Mouse (Mus musculus) ovary, postnatal 14 days (tissue): ENCODE measurements around the gene Il4ra.

ENCODE experiments used
- DNase-seq: peaks from one replicate; pipeline ENCODE4 v3.0.0; 2022; ENCODE audit warnings: low spot score

Il4ra gene

DNA sequence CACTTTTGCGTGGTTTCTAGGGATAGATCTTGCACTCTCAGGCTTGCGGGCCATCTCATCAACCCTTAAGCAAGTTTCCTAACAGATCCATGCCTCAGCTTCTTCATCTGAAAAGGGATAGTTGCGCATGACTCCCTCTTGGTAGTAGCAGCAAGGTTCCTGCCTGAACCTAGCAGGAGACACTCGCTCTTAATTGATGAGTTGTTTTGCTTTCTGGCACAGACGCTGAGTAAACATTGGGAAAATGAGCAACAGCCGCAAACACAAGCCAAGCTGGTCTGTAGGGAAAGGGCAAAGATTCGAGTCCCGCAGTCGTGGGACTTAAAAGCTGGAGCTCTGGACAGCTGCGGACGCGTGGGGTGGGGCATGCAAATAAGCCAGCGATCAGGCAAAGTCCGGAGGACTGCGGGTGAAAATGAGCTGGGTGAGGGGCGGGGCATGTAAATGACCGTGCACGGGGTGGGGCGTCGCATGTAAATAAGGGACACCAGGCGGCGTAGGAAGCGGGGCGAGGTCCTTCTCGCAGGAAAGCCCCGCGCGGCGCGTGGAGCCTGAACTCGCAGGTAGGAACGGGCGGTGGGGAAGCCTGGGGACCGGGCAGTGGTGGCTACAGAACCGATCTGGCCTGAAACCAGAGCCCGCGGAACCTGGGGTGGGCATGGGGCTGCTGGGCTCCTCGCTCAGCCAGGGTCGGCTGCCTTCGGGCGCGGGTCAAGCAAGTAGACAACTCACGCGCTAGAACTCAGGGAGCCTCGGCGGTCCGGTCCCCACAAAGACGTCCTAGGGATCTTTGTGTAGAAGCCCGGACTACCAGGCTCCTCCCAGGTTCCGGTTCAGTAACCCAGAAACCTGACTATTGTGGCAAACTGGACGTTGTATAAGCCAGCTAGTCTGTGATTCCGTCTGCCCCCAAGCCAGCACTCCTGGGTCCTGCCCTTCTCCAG lies at the start of gene Il4ra:
Gene Il4ra, plus strand, starts transcription at position 355 of the 944 bp plus-strand sequence.
- DNase-seq, result peak; percentile 73

DNA sequence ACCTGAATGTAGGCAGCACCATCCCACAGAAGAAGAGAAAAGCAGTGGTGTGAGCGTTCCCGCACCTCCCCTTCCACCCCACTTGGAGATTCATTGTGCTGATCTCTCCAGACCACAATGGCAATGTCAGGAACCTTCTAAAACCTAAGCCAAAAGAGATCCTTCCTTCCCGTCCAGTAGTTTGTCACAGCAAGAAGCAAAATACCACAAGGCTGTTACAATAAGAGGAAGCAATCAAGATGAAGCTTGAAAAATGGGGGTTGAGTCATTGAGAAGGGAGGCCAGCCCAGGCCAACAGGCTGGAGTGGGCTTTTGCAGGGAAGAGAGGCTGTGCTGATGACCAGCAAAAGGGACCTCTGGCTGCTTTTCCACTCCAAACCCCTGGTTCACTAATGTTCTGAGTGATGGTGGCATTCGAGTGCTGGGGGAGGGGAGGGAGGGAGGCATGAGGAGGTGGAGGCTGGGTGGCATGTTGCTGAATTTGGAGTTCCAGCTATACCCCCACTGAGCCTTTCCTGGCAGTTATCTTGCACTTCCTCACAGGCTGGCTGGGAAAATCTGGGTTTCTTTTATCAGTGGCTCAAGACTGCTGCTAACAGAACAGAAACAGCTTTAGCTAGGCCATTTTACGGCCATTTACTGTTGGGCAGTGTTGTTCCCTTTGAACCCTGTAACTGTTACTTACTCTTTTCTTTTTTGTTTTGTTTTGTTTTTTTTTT lies 48.4 kb upstream of the Il4ra start:
- DNase-seq, result no peak

DNA sequence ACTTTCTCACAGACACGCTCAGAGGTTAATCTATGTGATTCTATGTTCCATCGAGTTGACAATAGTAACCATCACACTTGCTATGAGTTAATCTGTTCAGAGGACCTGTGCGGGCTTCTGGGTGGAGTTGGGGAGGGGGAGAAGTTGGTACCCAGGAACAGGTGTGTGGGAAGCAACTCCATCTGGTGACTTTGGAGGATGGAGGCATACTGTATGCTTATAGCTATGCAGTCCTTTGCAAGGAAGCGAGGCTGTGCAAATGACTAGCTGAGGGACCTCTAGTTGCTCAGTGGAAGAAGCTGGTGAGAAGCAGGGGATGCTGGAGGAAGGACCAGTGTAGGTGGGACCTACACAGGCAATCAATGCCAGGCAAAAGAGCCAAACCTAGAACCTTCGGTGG lies 47.3 kb upstream of the Il4ra start:
- DNase-seq, result no peak

DNA sequence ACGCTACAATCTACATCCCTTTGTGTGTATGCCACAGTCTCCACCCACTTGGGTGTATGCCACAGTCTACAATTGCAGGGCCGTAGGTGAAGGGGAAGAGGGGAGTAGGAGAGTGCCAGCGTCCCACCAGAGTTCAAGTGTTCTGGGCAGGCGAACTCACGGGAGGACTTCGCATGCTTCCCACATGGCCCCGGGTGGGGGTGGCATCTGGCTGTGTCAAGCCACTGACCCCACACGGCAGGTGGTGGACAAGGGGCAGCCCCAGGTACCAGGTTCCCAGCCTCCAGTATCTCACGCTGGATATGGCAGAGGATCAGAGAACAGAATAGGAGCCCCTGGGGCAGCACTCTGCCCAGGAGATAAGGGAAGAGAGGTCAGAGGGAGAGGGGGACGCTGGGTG lies 46.4 kb upstream of the Il4ra start:
- DNase-seq, result no peak

DNA sequence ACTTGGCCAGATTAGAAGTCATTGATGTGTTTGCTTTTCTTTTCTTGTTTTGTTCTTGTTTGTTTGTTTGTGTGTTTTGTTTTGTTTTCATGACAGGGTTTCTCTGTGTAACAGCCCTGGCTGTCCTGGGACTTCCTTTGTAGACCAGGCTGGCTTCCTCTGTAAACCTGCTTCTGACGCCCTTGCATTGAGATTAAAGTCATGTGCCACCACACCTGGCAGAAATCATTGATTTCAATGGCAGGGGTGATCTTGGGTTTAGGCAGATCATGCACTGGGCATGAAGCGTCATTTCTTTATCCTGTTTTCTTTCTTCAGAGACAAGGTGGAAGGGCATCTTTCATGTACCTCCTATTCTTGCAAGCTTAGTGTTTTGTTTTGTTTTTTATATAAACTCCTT lies 44.6 kb upstream of the Il4ra start:
- no peak for DNase-seq

DNA sequence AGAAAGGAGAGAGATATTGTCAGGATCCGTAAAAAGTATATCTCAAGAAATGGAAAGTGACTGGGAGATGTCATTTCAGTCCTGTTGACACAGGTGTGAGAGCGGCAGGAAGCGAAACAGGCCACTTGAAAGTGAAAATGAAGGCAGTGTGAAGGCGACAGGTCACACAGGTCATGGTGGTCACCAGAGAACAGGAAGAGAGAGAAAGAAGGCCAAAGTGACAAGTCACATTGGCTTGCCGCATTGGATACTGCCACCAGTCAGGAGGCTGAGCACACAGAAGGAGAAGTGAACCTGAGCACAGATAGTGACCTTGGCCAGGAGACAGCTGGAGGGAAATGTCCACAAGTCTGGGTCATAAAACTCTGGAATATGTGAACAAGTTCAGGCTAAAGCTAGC lies 40.5 kb upstream of the Il4ra start:
- no peak for DNase-seq

DNA sequence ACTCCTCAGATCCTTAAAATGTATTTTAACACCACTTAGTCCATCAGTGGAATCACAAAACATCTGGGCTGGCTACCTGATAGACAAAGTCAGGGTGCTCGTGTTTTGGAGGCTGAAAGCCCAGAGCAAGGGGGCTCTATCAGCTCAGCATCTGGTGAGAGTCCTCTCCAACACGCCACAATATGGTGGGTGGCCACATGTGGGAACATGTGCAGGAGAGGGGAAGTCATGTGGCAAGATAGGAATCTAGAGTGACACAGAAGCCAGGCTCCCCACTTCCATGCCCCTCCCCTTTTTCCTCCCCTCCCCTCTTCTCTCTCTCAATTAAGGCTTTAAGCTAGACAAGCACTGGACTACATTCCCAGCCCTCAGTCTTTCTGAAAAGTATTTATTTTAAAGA lies 40.1 kb upstream of the Il4ra start:
- DNase-seq, result no peak

DNA sequence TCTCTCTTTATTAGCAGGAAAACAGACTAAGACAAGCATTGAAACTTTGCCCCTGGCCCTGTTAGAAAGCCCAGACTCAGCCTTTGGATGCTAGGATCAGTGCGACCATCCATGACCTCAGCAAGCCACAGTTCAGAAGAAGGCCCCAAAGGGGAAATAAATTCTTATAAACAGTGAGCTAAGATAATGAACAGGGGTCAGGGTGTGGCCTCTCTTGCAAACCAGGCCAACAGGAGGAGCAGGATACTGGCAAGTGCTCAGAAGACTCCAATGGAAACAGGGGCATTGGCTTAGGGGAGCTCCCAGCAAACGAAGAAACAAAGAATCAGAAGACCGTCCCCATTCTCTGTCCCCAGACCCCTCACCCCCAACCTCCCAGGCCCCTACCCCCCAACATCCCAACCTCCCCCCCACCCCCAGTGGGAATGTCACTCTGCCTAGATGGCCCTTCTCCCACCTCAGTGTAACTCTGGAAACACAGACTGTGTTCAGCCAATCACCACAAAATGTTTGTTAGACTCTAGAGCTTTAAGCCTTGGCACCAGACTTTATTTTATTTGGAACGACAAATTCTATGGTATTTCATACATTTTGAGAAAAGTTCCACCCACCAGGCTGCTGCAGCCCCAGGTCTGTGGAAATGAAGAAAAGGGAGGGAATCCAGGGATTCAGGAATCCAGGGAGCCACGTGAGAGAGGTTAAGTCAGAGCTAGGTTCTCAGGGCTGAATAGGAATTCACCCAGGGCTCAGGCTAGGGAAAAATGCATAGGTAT lies 36.7 kb upstream of the Il4ra start:
- DNase-seq, result no peak

DNA sequence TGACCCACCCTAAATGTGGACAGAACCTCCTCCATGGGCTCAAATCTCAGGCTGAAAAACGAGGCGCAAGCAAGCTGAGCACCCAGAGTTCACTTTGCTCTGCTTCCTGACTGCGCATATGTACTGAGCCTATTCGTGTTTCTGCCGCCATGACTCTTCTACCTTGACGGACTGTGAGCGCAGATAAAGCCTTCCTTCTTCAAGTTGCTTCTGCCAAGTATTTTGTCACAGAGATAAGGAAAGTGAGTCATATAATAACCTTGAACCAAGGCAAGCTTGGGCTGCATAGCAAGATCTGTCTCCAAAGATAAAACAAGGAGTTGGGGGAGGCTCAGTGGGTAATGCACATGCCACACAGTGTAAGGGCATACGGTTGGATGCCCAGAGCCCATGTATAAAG lies 35.2 kb upstream of the Il4ra start:
- no peak for DNase-seq

DNA sequence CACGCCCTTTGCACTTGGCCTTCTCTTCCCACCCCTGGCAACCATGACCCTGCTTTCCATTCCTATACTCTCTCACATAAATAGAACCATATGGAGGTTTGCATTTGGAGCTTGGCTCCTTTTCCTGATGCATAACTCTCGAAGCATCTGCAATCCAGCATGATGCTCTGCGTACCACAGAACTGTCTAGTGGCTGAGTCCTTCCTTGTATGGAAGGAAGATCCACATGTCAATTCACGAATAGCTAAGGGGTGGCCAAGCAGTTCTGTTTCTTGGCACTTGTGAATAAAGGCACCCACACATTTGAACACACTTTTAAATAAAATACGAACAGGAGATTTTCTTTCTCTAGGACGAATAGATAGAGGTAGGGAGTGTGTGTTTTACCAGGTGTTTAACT lies 34.5 kb upstream of the Il4ra start:
- no peak for DNase-seq

DNA sequence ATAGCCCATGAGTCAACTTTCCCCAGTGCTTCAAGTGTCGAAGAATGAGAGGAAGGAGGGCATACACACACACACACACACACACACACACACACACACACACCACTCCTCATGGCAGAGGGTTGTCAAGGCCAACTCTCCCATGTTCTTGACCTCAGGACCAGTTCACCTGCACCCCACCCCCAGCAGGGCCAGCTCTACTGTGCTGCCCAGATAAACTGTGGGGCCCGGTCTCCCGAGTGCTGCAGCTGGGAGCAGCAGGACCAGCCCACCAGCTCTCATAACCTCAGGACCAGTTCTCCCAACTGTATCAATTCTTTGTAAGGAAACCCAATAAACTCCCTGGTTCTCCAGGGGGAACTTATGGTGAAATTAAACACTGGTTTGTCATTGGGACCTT lies 32.2 kb upstream of the Il4ra start:
- DNase-seq, result no peak

DNA sequence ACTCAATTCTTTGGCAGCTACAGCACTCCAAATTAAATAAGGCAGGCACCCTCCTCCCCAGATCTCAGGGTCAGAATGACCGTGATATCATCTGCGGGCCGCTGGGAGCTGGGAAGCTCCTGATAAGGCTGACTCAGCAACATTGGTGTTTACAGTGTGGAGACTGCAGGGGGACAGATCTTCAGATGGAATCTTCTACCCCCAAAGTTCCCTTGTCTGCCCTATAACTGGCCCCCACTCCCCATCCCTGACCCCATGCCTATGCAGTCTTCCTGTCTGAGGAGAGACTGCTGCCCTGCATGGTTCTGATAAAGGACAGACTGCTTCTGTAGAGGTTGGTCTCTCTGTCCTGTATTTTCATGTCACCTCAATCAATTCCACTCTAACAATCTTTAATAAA lies 28.9 kb upstream of the Il4ra start:
- no peak for DNase-seq

DNA sequence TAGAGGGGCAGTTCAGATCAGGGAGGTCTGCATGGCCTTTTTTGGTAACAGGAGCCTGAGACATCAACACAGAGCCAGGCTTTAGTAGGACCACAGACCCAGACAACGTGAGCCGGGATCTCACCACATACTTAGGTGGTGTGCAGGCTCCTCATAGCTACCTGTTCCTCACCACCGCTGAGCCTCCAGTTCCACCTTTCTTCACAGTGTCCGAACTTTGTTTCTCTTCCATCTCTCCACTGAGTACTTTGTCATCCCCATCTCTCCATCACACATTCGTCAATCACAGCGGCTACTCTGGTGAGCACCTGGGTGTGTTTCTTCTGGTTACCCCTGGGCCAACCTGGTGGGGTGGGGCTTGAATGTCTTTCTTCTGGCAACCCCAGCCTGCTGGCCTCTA lies 24.7 kb upstream of the Il4ra start:
- no peak for DNase-seq

DNA sequence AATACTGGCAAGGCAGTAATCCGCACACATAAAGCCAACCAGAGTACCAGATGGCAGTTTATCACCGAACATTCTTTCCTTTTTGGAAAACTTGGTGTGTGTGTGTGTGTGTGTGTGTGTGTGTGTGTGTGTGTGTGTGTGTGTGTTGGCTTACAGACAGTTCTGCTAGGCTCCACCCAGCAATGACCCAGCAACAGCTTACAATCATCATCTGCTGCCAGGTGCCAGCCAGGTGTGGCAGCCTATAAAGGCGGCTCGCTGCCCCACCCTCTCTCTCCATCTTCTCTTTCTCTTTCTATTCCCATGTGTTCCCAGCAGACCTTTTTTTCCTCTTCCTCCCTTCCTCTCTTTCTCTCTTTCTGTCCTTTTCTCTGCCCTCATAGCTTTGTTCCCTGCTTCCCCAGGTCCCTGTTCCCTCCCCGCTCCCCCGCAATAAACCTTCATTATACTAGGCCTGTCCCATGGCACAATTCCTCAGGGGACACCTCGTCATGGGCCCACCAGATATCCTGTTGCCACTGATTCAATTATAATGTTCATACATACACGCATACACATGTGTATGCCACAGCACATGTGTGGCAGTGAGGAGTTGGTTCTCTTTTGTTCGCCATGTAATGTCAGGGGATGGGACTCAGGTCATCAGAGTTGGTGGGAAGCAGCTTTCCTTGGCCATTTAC lies 23.9 kb upstream of the Il4ra start:
- no peak for DNase-seq

DNA sequence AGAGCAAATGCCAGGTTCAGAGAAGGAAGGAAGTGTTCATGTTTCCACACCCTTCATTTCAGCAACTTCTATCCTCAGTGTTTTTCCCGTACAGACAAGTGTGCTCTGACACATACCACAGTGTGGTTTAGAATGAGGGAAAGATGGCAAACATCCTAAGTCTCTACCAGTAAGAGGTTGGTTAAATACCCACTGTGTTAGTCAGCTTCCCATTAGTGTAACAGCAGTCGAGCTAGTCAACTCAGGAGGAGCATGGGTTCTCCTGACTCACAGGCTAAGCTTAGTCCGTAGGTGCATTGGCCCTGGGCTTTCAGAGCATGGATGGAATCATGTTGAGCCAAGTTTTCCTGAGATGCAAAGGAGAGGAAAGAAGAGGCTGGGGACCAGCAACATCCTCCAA lies 12.6 kb upstream of the Il4ra start:
- no peak for DNase-seq

DNA sequence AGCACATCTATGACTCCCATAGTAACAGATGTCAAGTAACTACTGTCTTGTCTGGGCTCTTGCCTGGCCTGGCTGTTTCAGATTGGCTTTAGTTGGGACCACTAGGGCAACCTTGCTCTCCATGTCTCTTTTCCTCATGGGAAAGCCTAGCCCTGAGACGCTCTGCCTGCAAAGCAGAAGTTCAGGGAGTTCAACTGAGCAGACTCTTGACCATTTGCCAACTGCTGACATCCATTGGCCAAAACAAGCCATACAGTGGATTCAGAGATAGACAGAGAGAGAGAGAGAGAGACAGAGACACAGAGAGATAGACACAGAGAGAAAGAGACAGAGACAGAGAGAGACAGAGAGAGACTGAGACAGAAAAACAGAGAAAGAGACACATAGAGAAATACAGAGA lies 10.9 kb upstream of the Il4ra start:
- DNase-seq, result no peak

DNA sequence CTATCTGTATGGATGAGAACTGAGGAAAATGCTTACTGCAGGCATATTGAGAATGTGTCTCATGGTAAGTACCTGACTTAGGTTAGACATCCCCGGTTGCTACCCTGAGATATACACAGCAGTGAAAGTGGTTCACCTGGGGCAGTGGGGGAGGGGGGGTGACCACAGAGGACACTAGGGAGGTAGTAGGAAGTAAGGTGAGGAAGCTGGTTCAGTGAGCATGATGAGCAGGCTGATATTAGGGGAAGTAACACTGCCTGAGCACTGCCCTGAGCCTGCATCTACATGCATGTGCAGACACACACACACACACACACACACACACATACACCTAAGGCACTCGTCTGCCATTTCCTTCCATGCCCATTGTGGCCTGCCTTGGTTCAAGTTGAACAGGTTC lies 10.1 kb upstream of the Il4ra start:
- DNase-seq, result no peak

DNA sequence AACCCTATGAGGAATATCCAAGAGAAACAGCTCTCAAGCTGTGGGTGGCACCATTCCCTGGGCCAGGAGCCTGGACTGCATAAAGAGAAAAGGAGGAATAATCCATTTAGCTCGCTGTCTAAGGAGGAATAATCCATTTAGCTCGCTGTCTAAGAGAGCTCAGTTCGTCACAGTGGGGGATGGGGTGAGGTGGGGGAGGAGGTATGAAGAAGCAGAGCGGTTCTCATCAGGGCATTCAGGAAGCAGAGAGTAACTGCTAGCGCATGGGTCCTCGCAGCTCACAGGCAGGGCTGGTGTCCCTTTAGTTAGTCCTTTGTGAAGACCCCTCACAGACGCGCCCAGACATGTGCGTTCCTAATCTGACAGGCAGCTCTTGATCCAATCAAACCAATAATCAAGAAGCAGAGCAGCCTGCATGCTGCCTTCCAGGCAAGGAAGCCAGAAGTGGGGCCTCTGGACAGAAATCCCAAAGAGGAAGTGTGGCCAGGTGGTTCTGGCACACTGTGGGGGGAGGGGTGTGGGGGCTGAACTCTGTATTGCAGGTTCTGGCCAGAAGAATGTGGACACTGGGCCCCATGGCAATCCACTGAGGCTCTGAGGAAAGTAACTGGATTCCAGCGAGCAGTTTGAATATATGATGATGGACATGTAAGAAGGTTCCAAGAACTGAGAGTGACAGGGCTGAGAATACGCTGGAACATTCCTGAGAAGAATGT lies 9.4 kb upstream of the Il4ra start:
- DNase-seq, result no peak

DNA sequence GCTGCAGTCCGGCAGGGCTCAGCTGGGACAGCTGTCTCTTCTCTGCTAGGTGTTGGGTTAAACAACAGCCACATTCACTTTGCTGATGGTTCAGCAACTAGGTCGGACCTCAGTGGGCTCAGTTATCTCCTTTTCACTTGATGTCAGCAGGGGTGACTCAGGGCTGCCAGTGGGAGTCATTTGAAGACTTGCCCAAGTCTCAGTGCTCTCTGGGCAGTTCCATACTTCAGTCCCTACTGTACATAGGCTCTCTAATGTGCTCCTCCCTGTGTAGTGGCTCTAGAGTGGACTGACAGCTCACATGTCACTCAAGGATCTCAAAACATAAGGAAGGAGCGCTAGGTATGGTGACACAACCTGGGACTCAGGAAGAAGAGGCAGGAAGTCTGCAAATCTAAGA lies 8.4 kb upstream of the Il4ra start:
- DNase-seq, result no peak

DNA sequence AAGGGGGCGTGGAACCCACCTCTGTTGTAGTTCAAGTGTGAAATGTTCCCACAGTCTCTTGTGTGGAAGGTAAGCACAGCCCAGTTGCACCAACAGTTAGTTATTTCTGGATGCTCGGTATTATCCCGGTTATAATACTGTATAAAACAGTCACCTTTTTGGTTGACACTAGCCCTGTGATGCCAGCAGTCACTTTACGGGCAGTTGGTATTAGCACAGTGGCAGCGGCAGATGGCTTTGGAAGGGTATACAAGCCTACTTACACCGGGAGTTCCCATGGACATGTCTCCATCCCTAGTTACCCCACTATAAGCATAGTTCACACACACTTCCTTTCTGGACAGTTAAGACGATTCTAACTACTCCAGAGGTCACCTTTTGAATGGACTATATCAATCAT lies 6.6 kb upstream of the Il4ra start:
- no peak for DNase-seq

DNA sequence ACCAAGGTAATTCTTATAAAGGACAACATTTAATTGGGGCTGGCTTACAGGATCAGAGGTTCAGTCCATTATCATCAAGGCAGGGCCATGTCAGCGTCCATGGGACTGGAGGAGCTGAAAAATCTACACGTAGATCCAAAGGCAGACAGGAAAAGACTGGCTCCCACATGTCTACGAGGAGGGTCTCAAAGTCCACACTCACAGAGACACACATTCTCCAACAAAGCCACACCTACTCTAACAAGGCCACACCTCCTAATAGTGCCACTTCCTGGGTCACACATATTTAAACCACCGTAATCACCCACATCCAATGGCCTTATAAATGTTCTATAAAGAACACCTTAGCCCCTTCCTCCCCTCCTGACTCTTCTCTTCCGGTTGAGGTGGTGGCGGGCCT lies 5.2 kb upstream of the Il4ra start:
- no peak for DNase-seq

DNA sequence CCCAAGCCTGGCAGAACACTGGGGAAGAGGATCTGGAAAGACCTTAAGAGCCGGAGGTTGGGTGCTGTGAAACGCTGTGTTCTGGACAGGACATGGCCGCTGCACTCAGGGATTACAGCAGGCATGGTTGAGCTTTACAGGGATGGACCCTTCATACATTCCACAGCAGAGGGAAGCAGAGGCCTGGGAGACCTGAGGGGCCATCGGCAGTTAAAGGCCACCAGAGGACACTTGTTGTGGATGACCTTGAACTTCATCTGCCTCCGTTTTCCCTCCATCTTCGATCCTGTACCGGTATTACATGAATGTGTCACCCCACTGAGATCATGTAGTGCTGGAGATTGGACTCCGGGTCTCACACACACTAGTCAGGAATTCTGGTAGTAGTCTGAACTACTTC lies 2.0 kb upstream of the Il4ra start:
- DNase-seq, result no peak
